Mouse (Mus musculus) forebrain, embryonic 11.5 days (tissue): Measurements from ENCODE around the gene Plac8. TPM values are rescaled to one million over a fixed set of nuclear protein-coding genes. Genes with fewer than 3 reads are reported as not detected.

Experiments
- ATAC-seq: fragments of 200-750 bp; cut with Nextera tagmentation; replicated peaks from 2 replicates; pipeline ENCODE4 v1.8.0; 2017; ENCODE audit warnings: moderate TSS enrichment; ENCODE audit not compliant: low FRiP score
- DNase-seq: peaks from one replicate; pipeline ENCODE4 v3.0.0-alpha.2; 2017; ENCODE audit warnings: low spot score
- H3K27ac ChIP-seq: fragments of 300-500 bp; sonication (generic); 2 replicates; pipeline ENCODE4 v1.5.1; 2014; ENCODE audit warnings: low read depth, low read length
- H3K27me3 ChIP-seq: fragments of 300-500 bp; sonication (generic); 2 replicates; pipeline ENCODE4 v1.6.1; 2014; ENCODE audit warnings: mild to moderate bottlenecking, low read length, mixed read lengths; ENCODE audit not compliant: control insufficient read depth, insufficient read depth
- H3K36me3 ChIP-seq: fragments of 300-500 bp; sonication (generic); 2 replicates; pipeline ENCODE4 v1.6.1; 2014; ENCODE audit warnings: mild to moderate bottlenecking, low read length, moderate library complexity, mixed read lengths; ENCODE audit not compliant: control insufficient read depth, insufficient read depth
- H3K4me1 ChIP-seq: fragments of 300-500 bp; sonication (generic); replicated peaks from 2 replicates; pipeline ENCODE4 v1.6.1; 2014; ENCODE audit warnings: low read length, mixed read lengths; ENCODE audit not compliant: control insufficient read depth, insufficient read depth
- H3K4me2 ChIP-seq: fragments of 300-500 bp; sonication (generic); 2 replicates; pipeline ENCODE4 v1.6.1; 2014; ENCODE audit warnings: low read depth, mild to moderate bottlenecking, low read length, moderate library complexity, mixed read lengths; ENCODE audit not compliant: severe bottlenecking
- H3K4me3 ChIP-seq: fragments of 300-500 bp; sonication (generic); 2 replicates; pipeline ENCODE4 v1.5.1; 2014; ENCODE audit warnings: low read depth, low read length
- H3K9ac ChIP-seq: fragments of 300-500 bp; sonication (generic); 2 replicates; pipeline ENCODE4 v1.6.1; 2014; ENCODE audit warnings: low read length
- H3K9me3 ChIP-seq: fragments of 300-500 bp; sonication (generic); 2 replicates; pipeline ENCODE4 v1.6.1; 2016; ENCODE audit warnings: low read length, mixed read lengths; ENCODE audit not compliant: control insufficient read depth
- WGBS: fragments of 180-500 bp; shearing (Covaris S2); extraction: QIAGEN DNeasy Blood & Tissue Kit; methylation state at CpG from one replicate; pipeline ENCODE4 v1.1.7; 2014; 5-methylcytosine and 5-hydroxymethylcytosine counted together
- polyA plus RNA-seq: library from polyadenylated mRNA; unstranded; fragments of >200 nt; fragmentation: Nextera tagmentation; extraction: Ambion mirVana; gene quantifications from 2 replicates; pipeline ENCODE4 v1.2.1, GENCODE M21; 2014

Plac8 gene
- polyA plus RNA-seq, result 1.3 and 1.4 TPM in 2 replicates

DNA sequence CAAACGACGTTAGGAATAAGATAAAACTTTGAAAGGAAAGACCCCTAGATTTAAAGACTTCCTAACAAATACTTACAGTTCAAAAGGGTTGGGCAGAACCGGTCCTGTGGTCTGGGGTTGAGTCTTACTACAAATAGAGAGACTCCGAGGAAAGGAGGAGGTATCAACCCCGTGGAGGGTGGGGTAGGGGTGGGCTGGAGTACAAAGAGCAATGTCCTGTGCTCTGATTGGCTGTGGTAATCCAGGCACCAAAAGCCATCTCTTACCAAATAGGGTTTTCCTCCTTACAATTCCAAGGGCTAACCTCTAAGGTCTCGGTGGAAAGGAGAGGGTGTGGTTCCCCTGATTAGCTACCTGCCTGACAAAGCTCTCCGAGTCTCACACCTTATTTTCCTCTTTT, at the start of gene Plac8:
TSS of gene Plac8 (minus strand) at position 177 of the 400 bp plus-strand sequence.
- Histone ChIP-seq H3K4me3 (no peak within 1 kb of the TSS), H3K27me3 (no peaks in the 10 kb centered on the region), H3K4me2 (no peak within 1 kb of the TSS), H3K27ac (no peak within 1 kb of the TSS), H3K9ac (no peak within 1 kb of the TSS), H3K4me1 (0 out of 2 replicates have a peak, but pooled peaks cover 3% of the 10 kb centered on the region), H3K9me3 (no peaks in the 10 kb centered on the region), H3K36me3 (no peaks in the 10 kb centered on the region)
- ATAC-seq (no peak), DNase-seq (no peak)
- 39% methylated on average over 7 of the region's 7 CpGs for WGBS

DNA sequence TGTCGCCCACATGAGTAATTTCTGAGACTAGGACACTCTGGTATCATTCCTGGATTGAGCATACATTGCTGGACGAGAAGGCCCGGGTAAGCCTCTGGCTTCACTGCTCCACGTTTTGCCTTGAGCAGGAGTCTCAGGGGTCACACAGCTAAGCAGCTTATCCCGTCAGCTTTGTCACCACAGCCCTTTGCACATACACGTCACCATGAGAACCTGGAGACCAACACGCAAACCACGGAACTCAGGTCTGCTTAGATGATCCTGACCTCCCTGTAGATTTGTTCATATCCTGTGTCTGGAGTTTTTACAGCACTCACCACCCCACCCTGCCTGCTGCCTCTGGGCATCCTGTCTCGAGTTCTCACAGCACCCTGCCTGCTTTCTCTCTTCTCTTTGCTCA, 48.9 kb upstream of the Plac8 start:
- no peaks in the 10 kb centered on the region for H3K27me3 ChIP-seq
- no peak overlapping the region for H3K9ac ChIP-seq
- DNase-seq, result no peak
- no peak overlapping the region for H3K27ac ChIP-seq
- no peak for ATAC-seq
- 60% methylated on average over 9 of the region's 9 CpGs for WGBS
- no peak overlapping the region for H3K4me3 ChIP-seq
- H3K36me3 ChIP-seq, result no peaks in the 10 kb centered on the region
- H3K4me1 ChIP-seq, result no peaks in the 10 kb centered on the region
- no peak overlapping the region for H3K4me2 ChIP-seq
- no peaks in the 10 kb centered on the region for H3K9me3 ChIP-seq

GRCm38 (mm10) chr5:100619586-100620275, 47.7 kb upstream of the Plac8 start:
- no peaks in the 10 kb centered on the region for H3K36me3 ChIP-seq
- H3K9ac ChIP-seq, result no peak overlapping the region
- no peak overlapping the region for H3K4me3 ChIP-seq
- H3K4me2 ChIP-seq, result no peak overlapping the region
- DNase-seq (no peak), ATAC-seq (no peak)
- no peak overlapping the region for H3K27ac ChIP-seq
- H3K9me3 ChIP-seq, result no peaks in the 10 kb centered on the region
- no peaks in the 10 kb centered on the region for H3K27me3 ChIP-seq
- no peaks in the 10 kb centered on the region for H3K4me1 ChIP-seq
- 92% methylated on average over 15 of the region's 15 CpGs for WGBS

DNA sequence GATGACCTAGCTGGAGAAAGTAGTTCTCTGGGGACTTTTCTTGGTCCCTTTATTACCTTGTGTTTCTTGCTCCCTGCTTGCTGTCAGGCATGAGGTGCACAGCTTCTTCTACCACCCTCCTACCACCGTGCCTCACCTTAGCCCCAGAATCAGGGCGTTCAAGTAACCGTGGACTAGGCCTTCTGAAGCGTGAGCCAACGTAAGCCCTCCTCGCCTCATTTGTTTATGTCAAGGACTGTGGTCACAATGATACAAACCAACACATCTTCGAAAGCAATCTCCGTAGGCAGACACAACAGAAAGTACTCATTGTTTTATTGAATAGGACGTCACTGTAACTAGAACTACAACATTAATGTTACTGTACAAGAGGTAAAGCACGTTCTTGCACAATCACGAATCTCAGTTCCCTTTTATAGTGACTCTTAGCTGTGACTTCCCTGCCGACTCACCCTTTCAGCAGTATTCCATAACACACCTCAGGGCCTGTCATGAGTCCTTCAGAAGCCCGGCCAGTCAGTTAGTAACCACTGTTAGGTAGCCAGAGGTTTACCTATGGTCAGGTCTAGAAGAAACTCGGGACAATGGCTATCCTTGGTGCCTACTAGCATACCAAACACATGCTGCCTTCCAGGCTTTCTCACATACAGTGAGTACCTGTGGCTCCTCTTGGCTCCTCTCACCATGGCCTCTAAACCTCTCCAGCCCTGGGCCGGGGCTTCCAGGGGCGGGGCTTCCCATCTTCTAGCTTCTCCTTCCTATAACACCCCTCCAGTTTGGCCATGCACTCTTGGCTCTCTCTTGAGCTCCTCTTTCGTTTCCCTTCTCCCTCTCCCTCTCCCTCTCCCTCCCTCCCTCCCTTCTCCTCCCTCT, 42.1 kb upstream of the Plac8 start:
- Histone ChIP-seq H3K4me3 (no peak overlapping the region), H3K36me3 (no peaks in the 10 kb centered on the region), H3K27me3 (no peaks in the 10 kb centered on the region), H3K4me1 (no peaks in the 10 kb centered on the region), H3K27ac (no peak overlapping the region), H3K9me3 (no peaks in the 10 kb centered on the region), H3K4me2 (no peak overlapping the region), H3K9ac (no peak overlapping the region)
- ATAC-seq (no peak), DNase-seq (no peak)
- WGBS, result 87% methylated on average over 17 of the region's 17 CpGs

- Histone ChIP-seq H3K9ac (no peak overlapping the region), H3K27me3 (no peaks in the 10 kb centered on the region), H3K4me2 (no peak overlapping the region), H3K9me3 (no peaks in the 10 kb centered on the region), H3K36me3 (no peaks in the 10 kb centered on the region), H3K27ac (no peak overlapping the region), H3K4me3 (no peak overlapping the region), H3K4me1 (no peaks in the 10 kb centered on the region)
- whole genome bisulfite sequencing, result 88% methylated on average over 9 of the region's 9 CpGs
- no peak for ATAC-seq
- no peak for DNase-seq
These were observed 35.8 kb upstream of the Plac8 start for GRCm38 (mm10) chr5:100607868-100608267.

- H3K9me3 ChIP-seq, result no peaks in the 10 kb centered on the region
- H3K27ac ChIP-seq, result no peak overlapping the region
- 81% methylated on average over 4 of the region's 4 CpGs for WGBS
These were observed 35.2 kb upstream of the Plac8 start for GRCm38 (mm10) chr5:100607090-100607762.

GRCm38 (mm10) chr5:100605828-100606229, 33.8 kb upstream of the Plac8 start:
- Histone ChIP-seq H3K9me3 (no peaks in the 10 kb centered on the region), H3K9ac (no peak overlapping the region), H3K36me3 (no peaks in the 10 kb centered on the region), H3K27me3 (no peaks in the 10 kb centered on the region), H3K4me3 (no peak overlapping the region), H3K27ac (no peak overlapping the region), H3K4me1 (no peaks in the 10 kb centered on the region), H3K4me2 (no peak overlapping the region)
- DNase-seq (no peak), ATAC-seq (no peak)
- WGBS, result 83% methylated on average over 9 of the region's 9 CpGs

More at GRCm38 (mm10) chr5:100607090-100607762, 35.2 kb upstream of the Plac8 start:
- Histone ChIP-seq H3K27me3 (no peaks in the 10 kb centered on the region), H3K4me3 (no peak overlapping the region), H3K36me3 (no peaks in the 10 kb centered on the region), H3K9ac (no peak overlapping the region), H3K4me2 (no peak overlapping the region), H3K4me1 (no peaks in the 10 kb centered on the region)
- ATAC-seq, result no peak
- DNase-seq, result no peak

- Histone ChIP-seq H3K4me2 (no peak overlapping the region), H3K4me3 (no peak overlapping the region), H3K4me1 (no peaks in the 10 kb centered on the region), H3K9ac (no peak overlapping the region), H3K36me3 (no peaks in the 10 kb centered on the region), H3K27ac (no peak overlapping the region), H3K9me3 (no peaks in the 10 kb centered on the region), H3K27me3 (no peaks in the 10 kb centered on the region)
- DNase-seq, result no peak
- WGBS, result 83% methylated on average over 4 of the region's 4 CpGs
- no peak for ATAC-seq
These were observed 32.0 kb upstream of the Plac8 start for GRCm38 (mm10) chr5:100604061-100604460.
